Mouse (Mus musculus) bone marrow, adult 2 months (tissue): ENCODE measurements around the gene Scn5a.

ENCODE experiments used
- CTCF ChIP-seq: fragments of 200-500 bp; IDR thresholded peaks from 2 replicates; pipeline ENCODE4 v1.5.1; 2011; ENCODE audit warnings: low read length, control low read depth; ENCODE audit not compliant: control insufficient read depth, insufficient read depth
- POLR2A ChIP-seq: fragments of 200-500 bp; IDR thresholded peaks from 2 replicates; pipeline ENCODE4 v1.6.1; 2011; ENCODE audit warnings: low read depth, mild to moderate bottlenecking, control low read depth, low read length, borderline replicate concordance; ENCODE audit not compliant: control insufficient read depth

DNA sequence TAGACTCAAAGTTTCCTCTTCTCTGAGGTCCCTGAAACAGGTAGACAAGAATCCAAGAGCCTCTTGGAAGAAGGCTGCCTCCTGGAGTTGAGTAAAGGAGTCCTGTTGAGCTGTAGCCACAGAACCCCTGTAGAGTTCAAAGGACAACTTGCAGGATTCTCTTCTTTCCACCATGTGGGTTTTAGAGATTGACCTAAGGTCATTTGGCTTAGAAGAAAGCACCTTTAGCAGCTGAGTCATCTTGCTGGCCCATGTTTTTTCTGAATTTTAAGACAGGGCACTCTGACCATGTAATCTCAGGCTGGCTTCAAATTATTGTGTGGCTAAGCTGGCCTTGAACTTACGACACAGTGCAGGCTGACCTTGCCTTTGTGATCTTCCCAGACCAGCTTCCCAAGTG lies 105.8 kb downstream of the Scn5a start:
- TF ChIP-seq CTCF, result no peak
- no peak for TF ChIP-seq POLR2A
